In the genomic region with DNA sequence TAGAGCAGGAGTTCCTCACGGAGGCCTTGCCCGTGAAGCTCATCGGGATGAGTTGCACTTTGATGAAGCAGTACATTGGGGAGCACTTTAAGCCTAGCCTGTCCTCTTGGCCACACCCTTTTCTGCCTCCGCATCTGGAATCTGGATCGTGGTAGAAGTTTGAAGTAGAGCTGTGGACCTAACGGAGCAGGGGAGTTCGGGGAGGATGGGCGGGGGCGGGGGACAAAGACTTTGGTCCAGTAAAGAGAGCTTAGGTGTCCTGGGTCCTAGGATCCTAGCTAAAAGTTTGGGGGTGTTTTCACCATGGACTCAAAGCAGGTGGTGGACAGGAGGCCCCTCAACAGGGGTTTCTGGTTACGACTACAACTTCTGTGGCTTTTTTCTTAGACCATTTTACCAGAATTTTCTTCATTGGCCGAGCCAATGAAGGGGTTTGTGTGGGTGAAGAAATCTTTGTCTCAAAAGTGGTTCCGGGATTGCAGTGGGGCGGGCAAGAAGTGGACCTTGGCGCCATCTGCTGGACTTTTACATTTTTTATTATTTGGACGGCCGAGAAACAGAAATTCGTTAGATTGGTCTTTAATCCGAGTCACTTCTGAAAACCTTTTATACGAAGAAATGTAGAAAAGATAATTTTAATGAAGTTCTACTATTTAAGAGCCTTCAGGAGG, we compare ENCODE assay signal across 8 mouse cellular contexts.
DNase-seq lines count a peak whose midpoint lies in the region; ATAC-seq and TF ChIP-seq lines count a peak whose summit lies in the region.
"Not testable (repeated sequence)": the region's sequence is repeated elsewhere in the genome, so short reads cannot be mapped to it uniquely, and the experiment has no call there.

No protein-coding gene starts in this region.

- WGBS in hindbrain, embryonic 15.5 days = 13% methylated on average over 19 of the region's 19 CpGs
- WGBS in lung, embryonic 14.5 days = 16% methylated on average over 19 of the region's 19 CpGs
- WGBS in neural tube, embryonic 13.5 days = 16% methylated on average over 19 of the region's 19 CpGs

- H3K36me3 ChIP-seq in hindbrain, embryonic 15.5 days; lung, embryonic 14.5 days (ENCODE audit: insufficient read depth); neural tube, embryonic 13.5 days: not testable (repeated sequence)

- H3K27me3 ChIP-seq in hindbrain, embryonic 15.5 days; lung, embryonic 14.5 days (ENCODE audit: insufficient read depth, low read length); neural tube, embryonic 13.5 days: not testable (repeated sequence)

- peak; percentile 77 for ATAC-seq in hindbrain, embryonic 15.5 days (ENCODE audit: low FRiP score, low read depth)
- peak; percentile 82 for ATAC-seq in lung, embryonic 14.5 days (ENCODE audit: insufficient read depth)
- ATAC-seq in neural tube, embryonic 13.5 days (ENCODE audit: low read depth) = peak; percentile 69

- TF ChIP-seq CTCF in lung, embryonic 14.5 days (IDR thresholded peaks at IDR 0.05; ENCODE audit: low read depth) = peak; percentile 58

- H3K4me2 ChIP-seq in hindbrain, embryonic 15.5 days = peak overlapping the region; percentile 41
- peak overlapping the region; percentile 53 for H3K4me2 ChIP-seq in lung, embryonic 14.5 days
- peak overlapping the region; percentile 44 for H3K4me2 ChIP-seq in neural tube, embryonic 13.5 days

- H3K4me3 ChIP-seq in hindbrain, embryonic 15.5 days = not testable (repeated sequence)
- H3K4me3 ChIP-seq in lung, embryonic 14.5 days (ENCODE audit: low read depth, low read length) = peak overlapping the region; percentile 14; the same call in 1 of the 2 replicates
- H3K4me3 ChIP-seq in neural tube, embryonic 13.5 days = peak overlapping the region; percentile 15; the same call in 1 of the 2 replicates

- H3K9ac ChIP-seq in hindbrain, embryonic 15.5 days; neural tube, embryonic 13.5 days: not testable (repeated sequence)
- 0 out of 2 replicates have a peak overlapping the region, but pooled peaks have one; percentile 22 for H3K9ac ChIP-seq in lung, embryonic 14.5 days

- H3K27ac ChIP-seq in hindbrain, embryonic 15.5 days (replicated peaks); lung, embryonic 14.5 days (ENCODE audit: low read depth); neural tube, embryonic 13.5 days (replicated peaks): not testable (repeated sequence)

- H3K9me3 ChIP-seq in hindbrain, embryonic 15.5 days; lung, embryonic 14.5 days (ENCODE audit: low read depth, low read length); neural tube, embryonic 13.5 days: not testable (repeated sequence)

- peak; percentile 33 for DNase-seq in R1 (ENCODE audit: low read depth, low spot score)
- DNase-seq in cerebellum, adult 9-11 months = peak; percentile 10
- peak; percentile 35 to 59 for DNase-seq in frontal cortex, postnatal 36 days (ENCODE audit: low spot score in 2 of 2)
- DNase-seq in layer of hippocampus, postnatal 14 days (ENCODE audit: low spot score in 2 of 2) = peak; percentile 40 to 65
- DNase-seq in lung, embryonic 14.5 days = peak; percentile 86
- DNase-seq in testis, postnatal 10 days (ENCODE audit: low spot score) = peak; percentile 58

- not testable (repeated sequence) for H3K4me1 ChIP-seq in hindbrain, embryonic 15.5 days (replicated peaks); lung, embryonic 14.5 days (ENCODE audit: insufficient read depth); neural tube, embryonic 13.5 days (replicated peaks)

Comparison
In these comparisons a context has a peak if more than half of its experiments do, and no peak if none do; other contexts are left out.
1. DNase-seq: peak in every context shown above with its lines; median percentile 86 in lung, embryonic 14.5 days; 58 in testis, postnatal 10 days; 52 in layer of hippocampus, postnatal 14 days; 47 in frontal cortex, postnatal 36 days; 33 in R1; 10 in cerebellum, adult 9-11 months.